Mouse (Mus musculus) regulatory T cell (primary cell): ENCODE results near the gene Krr1.
"Not testable (repeated sequence)": the region's sequence is repeated elsewhere in the genome, so short reads cannot be mapped to it uniquely, and the experiment has no call there.

ENCODE experiments used
- in situ Hi-C: fragments of 300-600 bp; cut with MboI, MseI; formaldehyde crosslinking; loops from one replicate; pipeline ENCODE4 v1.15.1; 2025; ENCODE audit warnings: high pct_unique_total_duplicates

Gene Krr1

DNA sequence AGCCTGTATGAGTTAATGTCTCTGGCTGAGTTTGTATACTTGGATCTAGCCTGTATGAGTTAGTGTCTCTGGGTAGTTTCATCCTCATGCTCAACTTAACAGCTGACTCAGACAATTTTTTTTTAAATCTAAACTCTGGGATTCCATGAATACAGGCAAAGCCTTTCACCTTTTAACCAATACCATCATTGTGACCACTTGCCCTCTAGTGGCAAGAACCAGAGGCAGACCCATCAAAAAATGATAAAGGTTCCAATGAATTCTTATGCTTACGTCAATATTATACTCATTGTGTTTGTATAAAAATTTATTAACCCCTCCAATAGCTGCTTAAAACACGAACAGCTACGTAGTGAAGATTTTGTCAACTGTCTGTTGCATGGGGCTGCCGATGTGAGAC is 6.1 kb upstream of the Krr1 start:
- in situ Hi-C loops = no loop called here

DNA sequence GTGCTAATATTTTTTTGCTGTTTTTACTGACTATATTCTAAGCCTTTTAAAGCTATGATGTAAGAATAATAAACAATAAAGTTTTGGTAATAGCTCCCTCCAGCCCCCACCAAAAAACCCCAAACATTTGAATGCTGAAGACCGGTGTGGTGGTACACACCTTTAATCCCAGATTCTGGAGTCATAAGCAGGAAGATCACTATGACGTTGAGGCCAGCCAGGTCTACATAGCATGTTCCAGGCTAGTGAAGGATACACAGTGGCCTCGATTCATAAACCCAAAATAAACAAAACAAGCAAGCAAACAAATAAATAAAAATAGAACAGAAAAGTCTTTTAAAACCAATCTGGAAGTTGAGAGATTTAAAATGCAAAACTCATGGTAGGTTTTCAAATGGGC is 535 bp upstream of the Krr1 start:
- in situ Hi-C loops = loop anchor here (10.0 kb wide), 1 partner anchor 953 kb away; the partner anchor contains the start of gene Atxn7l3b

GRCm38 (mm10) chr10:111977584-111977983 is 5.1 kb downstream of the Krr1 start:
- in situ Hi-C loops = loop anchor here (5.0 to 10.0 kb wide), 2 partner anchors 125 to 947 kb away; partner anchors contain the start of gene Atxn7l3b

DNA sequence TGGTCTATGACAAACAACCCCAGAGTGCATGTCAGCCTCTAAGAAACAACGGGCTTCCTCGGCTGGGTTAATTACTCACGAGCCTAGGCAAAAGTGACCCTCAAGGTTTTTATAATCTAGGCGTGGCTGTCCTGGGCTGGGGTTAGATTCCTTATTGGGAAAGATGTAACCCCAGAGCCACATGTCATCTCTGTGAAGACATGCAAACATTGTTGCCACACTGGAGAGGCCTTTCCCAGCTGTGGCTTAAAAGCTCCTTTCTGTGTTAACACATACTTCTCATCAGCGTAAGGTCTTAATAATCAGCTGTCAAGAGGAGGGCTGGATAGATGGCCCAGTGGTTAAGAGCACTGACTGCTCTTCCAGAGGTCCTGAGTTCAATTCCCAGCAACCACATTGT is 10.6 kb downstream of the Krr1 start:
- in situ Hi-C loops = no loop called here

DNA sequence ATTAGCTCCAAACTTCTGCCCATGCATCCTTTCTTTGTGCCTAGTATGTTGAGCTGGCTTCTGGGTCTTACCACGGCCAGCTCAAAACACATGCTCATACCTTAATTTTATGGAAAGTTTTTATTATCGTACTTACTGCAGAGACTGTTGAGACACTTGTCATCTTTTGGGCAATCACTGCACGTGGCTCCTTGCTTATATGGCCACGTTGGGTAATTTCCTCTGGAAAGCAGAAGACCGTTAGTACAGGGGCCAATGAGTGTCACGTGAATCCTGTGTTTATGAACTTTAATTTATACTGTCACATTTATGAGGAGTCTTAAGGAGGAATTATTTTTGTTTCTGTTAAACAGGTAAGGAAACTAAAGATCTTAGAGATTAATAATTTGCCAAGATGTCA is 14.0 kb downstream of the Krr1 start:
- in situ Hi-C loops = no loop called here

DNA sequence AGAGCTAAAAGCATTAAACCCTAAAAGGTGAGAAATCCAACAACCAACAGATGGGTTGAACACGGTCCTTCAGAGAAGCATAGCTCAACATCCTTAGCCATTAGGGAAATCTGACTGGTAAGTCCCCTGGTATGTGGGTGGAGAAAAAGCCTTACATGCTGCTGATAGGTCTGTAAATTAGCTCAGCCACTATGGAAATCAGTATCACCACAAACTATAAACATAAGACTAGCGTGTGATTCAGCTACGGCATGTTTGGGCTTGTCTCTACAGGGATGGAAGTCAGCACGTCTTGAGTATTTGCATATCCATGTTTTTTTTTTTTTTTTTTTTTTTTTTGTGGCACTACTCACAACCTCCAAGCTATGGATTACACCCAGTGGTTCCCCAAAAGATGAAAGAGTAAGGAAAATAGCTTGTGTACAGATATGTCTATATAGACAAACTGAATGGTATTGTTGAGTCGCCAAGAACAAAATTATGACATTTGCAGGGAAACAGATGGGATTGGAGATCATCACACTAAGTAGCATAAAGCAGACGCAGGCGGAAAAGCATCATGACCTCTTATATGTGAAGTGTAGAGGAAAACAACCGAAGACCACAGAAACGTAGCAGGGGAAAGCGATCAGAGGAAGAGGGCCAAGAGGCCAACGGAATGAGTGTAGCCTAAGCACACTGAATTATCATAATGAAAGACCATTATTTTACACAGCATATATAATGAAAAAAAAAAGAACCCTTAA is 23.5 kb downstream of the Krr1 start:
- in situ Hi-C loops = no loop called here

DNA sequence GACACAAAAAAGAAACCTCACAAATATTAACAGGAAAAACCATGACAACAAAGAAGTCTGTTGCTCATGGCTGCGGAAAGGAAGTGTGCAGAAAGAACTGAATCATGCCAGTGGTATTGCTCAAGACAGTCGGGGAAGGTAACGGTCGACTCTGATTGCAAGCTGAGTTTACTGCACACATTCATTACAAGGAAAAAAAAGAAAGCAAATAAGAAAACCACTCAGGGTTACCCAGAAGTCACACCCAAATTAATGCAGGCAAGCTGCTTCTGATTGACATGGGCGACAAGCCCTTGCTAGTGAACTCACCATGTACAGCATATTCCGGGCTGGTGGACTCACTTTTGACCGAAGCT is 24.1 kb downstream of the Krr1 start:
- in situ Hi-C loops = no loop called here

DNA sequence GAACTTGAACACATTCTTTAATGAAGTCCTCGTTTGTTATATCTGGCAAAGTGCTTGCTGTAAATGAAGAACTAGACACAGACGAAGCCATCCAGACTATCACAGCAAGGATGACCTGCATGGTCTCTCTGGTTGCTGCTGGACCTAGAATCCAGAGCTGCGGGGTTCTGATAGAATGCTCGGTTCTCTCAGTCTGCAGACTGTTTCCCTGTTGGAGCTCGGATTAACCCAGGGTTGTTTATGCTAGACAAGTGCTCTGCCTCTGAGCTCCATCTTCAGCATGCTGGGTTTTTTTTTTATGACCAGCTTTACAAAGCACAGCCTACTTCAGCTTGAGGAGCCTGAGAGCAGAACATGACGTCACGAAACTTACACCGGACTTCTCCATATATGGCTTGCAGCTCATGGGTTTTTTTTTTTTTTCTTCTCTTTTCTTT is 24.5 kb downstream of the Krr1 start:
- in situ Hi-C loops = no loop called here

- in situ Hi-C loops = no loop called here
These were observed 25.2 kb downstream of the Krr1 start for GRCm38 (mm10) chr10:111997671-111998070.

DNA sequence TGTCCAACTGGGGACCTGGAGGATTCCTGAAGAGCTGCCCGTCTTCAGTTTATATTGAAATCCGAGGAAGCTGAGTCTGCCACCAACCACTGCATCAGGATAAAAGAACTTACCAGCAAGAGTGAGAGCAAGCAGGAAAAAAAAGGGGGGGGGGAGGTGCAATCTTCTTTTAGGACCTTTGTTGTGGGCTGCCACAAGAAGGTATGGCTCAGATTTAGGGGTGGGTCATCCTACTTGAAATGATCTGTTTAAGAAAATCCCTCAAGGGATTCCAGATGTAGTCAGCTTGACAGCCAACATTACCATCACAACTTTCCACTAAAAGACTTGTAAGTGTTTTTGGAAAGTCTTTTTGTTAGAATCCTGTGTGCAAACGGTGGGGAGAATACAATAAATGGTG is 27.3 kb downstream of the Krr1 start:
- in situ Hi-C loops = no loop called here

- in situ Hi-C loops = no loop called here
These were observed 28.1 kb downstream of the Krr1 start for GRCm38 (mm10) chr10:112000568-112000967.

GRCm38 (mm10) chr10:112001350-112001749 is 28.9 kb downstream of the Krr1 start:
- in situ Hi-C loops = no loop called here

DNA sequence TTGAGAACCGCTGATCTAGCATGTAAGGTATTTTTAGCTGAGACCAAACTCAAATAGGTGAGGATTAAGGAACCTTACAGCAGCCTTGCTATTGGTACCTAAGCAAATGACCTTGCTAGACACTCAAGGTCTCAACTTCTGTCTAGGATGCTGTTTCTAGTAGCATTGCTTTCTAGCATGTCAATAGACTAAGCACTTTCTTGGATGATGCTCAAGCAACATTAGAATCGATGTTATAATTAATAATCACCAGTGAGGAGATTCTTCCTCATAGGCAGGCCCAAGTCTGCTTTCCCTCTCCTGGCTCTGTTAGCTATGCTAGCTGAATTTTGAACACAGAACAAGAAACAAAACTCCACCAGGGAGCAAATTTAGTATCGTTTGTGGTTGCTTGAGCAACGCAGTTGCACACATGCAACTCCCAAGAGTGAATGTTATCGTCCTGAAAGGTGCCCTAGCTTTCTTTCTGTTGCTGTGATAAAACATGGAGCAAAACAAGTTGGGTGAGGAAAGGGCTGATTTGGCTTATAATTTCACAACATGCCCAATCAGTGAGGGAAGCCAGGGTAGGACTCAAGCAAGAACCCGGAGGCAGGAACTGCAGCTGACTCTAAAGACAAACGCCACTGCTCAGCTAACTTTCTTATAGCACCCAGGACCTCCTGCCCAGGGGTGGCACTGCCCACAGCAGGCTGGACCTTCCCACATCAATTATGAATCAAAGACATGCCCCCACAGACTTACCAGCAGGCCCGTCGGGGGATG is 29.5 kb downstream of the Krr1 start:
- in situ Hi-C loops = no loop called here

DNA sequence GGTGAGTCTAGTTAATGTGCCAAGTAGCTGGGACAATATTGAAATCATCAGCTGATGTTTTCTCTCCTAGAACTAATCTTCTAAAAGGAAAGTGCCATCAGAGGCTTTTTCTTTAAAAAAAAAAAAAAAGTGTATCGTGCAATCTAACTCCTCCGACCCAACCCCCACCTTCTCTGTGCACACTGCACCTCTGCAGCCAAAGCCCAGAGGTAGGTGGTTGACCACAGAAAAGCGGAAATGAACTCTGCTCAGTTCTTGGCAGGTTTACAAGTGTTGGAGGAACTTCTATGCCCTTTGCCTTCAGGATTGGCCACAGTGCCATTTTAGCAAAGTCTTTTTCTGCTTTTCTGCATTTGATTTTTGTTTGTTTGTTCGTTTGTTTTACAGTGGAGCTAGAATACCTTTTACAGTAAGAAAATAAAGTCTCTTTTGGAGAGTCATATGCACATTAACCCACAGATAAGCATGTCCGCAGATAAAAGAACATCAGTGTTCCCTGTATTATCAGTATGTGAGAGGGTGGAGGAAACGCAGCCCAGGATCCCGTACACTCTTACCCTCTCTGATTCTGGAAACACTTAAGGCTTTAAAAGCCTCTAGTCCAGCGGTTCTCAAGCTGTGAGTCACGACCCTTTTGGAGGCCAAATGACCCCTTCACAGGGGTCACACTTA is 30.2 kb downstream of the Krr1 start, which contains the start of gene Glipr1:
Gene Glipr1 (minus strand): TSS at position 88 of the 672 bp plus-strand sequence.
- in situ Hi-C loops = no loop called here

GRCm38 (mm10) chr10:112009511-112009910 is 37.0 kb downstream of the Krr1 start:
- in situ Hi-C loops = not testable (repeated sequence)

DNA sequence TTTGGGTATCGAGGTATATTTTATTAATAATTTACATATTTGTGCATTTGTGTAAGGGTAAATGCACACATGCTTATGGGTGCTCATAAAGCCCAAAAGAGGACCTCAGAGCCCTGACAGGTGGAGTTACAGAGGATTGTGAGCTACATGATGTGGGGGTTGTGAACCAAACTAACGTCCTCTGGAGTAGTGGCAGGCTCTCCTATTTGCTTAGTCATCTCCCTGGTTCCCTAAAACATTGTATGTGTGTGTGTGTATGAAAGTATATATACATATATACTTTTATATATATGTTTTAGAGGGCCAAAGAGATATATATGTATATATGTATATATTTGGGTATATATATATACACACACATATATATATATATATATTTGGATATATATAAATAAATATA is 51.1 kb downstream of the Krr1 start:
- in situ Hi-C loops = no loop called here

DNA sequence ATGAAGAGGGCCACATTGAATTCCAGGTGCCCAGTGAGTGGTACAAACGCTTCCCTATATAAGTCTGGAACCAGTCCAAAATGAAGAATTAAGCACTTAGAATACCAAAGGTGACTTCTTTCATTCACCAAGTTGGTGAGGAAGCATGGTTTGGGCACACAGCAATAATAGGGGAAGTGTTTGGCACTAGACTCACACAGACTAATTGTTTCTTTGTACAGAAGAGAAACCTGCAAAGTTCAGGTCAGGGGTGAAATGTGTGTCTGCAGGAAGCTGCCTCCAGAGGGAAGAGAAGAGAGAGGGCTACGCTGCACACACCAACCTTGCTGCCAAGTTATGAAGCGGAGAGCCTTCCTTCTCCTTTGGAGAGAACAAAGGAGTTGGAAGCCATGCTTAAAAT is 56.2 kb downstream of the Krr1 start:
- in situ Hi-C loops = not testable (repeated sequence)
